Comparison of ENCODE assay signal across 12 mouse cellular contexts in the genomic region with DNA sequence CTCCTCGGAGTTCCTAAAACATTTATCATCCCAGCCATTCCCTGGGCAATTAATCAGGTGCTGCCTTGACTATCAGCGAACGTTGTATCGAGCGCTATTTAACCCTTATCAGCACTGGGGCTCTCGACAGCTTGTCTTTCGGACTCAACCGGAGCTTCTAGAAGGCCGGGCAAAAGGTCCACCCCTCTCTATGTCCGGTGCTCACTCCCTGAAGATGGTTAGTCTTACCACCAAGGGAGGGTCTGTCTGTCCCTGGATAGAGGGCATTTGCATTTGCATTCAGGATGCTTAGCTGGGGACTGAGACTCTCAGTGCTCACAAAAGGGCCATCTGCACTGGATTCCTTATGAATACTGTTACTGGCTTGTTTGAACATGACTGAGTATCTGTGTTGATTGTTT. TPM values are rescaled to one million over a fixed set of nuclear protein-coding genes. Genes with fewer than 3 reads are reported as not detected.
A peak's percentile ranks its signal among the peaks of the same experiment; 100 is the strongest.
DNase-seq lines count a peak whose midpoint lies in the region; ATAC-seq and TF ChIP-seq lines count a peak whose summit lies in the region.
"Had no signal": no experiment of that assay in that cellular context is flagged by ENCODE, and none has a peak within 500 bp of the region (broad histone marks: within the 10 kb centered on the region; RNA-seq: fewer than 3 reads in every experiment).

No protein-coding gene starts in this region.

- DNase-seq in forebrain, embryonic 11.5 days (ENCODE audit: low spot score) = peak; percentile 27
- no peak for DNase-seq in forebrain, postnatal 0 days
- DNase-seq in testis, postnatal 10 days (ENCODE audit: low spot score) = peak; percentile 26
- no peak for DNase-seq in testis, postnatal 14 days (ENCODE audit: low spot score)
- peak; percentile 60 for DNase-seq in mesoderm, embryonic 11.5 days (ENCODE audit: low read depth, low spot score)
- no peak for DNase-seq in spleen, adult 18-20 months
- no peak for DNase-seq in spleen, postnatal 4 days (ENCODE audit: low spot score in 2 of 2)
- DNase-seq: layer of hippocampus, postnatal 36 days; lung, postnatal 10 days had no signal

- H3K4me1 ChIP-seq in forebrain, embryonic 11.5 days (replicated peaks; ENCODE audit: control insufficient read depth, insufficient read depth, low read length) = peaks cover 12% of the 10 kb centered on the region; the same call in 1 of the 2 replicates
- H3K4me1 ChIP-seq in forebrain, postnatal 0 days (ENCODE audit: insufficient read depth) = no peaks in the 10 kb centered on the region
- H3K4me1 ChIP-seq in liver, embryonic 12.5 days = 0 out of 2 replicates have a peak, but pooled peaks cover 3% of the 10 kb centered on the region

- no peaks in the 10 kb centered on the region for H3K36me3 ChIP-seq in forebrain, embryonic 11.5 days (ENCODE audit: control insufficient read depth, insufficient read depth, low read length)
- no peaks in the 10 kb centered on the region for H3K36me3 ChIP-seq in forebrain, postnatal 0 days (ENCODE audit: insufficient read depth)
- no peaks in the 10 kb centered on the region for H3K36me3 ChIP-seq in liver, embryonic 12.5 days
- H3K36me3 ChIP-seq: intestine, embryonic 15.5 days; limb, embryonic 15.5 days had no signal

- no peaks in the 10 kb centered on the region for H3K27me3 ChIP-seq in forebrain, embryonic 11.5 days (ENCODE audit: control insufficient read depth, insufficient read depth, low read length)
- no peaks in the 10 kb centered on the region for H3K27me3 ChIP-seq in forebrain, postnatal 0 days (ENCODE audit: insufficient read depth, low read length)
- H3K27me3 ChIP-seq in liver, embryonic 12.5 days (replicated peaks) = no peaks in the 10 kb centered on the region; the same call in 1 of the 2 replicates
- H3K27me3 ChIP-seq: intestine, embryonic 15.5 days; limb, embryonic 15.5 days had no signal

- no peak overlapping the region for H3K27ac ChIP-seq in forebrain, embryonic 11.5 days (ENCODE audit: low read depth, low read length)
- H3K27ac ChIP-seq in forebrain, postnatal 0 days (ENCODE audit: low read depth, low read length) = no peak overlapping the region
- H3K27ac ChIP-seq in liver, embryonic 12.5 days = no peak overlapping the region
- H3K27ac ChIP-seq: intestine, embryonic 15.5 days; limb, embryonic 15.5 days had no signal

- 0 out of 2 replicates have a peak overlapping the region, but pooled peaks have one; percentile 3 for H3K9ac ChIP-seq in forebrain, embryonic 11.5 days (ENCODE audit: low read length)
- H3K9ac ChIP-seq in forebrain, postnatal 0 days = no peak overlapping the region
- H3K9ac ChIP-seq in liver, embryonic 12.5 days = no peak overlapping the region
- H3K9ac ChIP-seq: intestine, embryonic 15.5 days; limb, embryonic 15.5 days had no signal

- no peak overlapping the region for H3K4me3 ChIP-seq in forebrain, embryonic 11.5 days (ENCODE audit: low read depth, low read length)
- H3K4me3 ChIP-seq in forebrain, postnatal 0 days (ENCODE audit: low read depth, low read length) = no peak overlapping the region
- H3K4me3 ChIP-seq in liver, embryonic 12.5 days = no peak overlapping the region
- H3K4me3 ChIP-seq: intestine, embryonic 15.5 days; limb, embryonic 15.5 days had no signal

- ATAC-seq in forebrain, embryonic 11.5 days (replicated peaks; ENCODE audit: low FRiP score) = 0 out of 2 replicates have a peak, but pooled peaks have one; percentile 36
- ATAC-seq in forebrain, postnatal 0 days = no peak
- ATAC-seq in liver, embryonic 12.5 days = no peak

- WGBS in forebrain, embryonic 11.5 days = 29% methylated on average over 10 of the region's 10 CpGs
- WGBS in forebrain, postnatal 0 days = 22% methylated on average over 10 of the region's 10 CpGs
- WGBS in liver, embryonic 12.5 days (ENCODE audit: insufficient replicate concordance) = 23% methylated on average over 10 of the region's 10 CpGs

- no peaks in the 10 kb centered on the region; the same call in 1 of the 2 replicates for H3K9me3 ChIP-seq in forebrain, embryonic 11.5 days (ENCODE audit: control insufficient read depth, low read length)
- no peaks in the 10 kb centered on the region for H3K9me3 ChIP-seq in forebrain, postnatal 0 days (ENCODE audit: low read length)
- H3K9me3 ChIP-seq in liver, embryonic 12.5 days (replicated peaks) = 0 out of 2 replicates have a peak, but pooled peaks cover 8% of the 10 kb centered on the region
- H3K9me3 ChIP-seq: intestine, embryonic 15.5 days; limb, embryonic 15.5 days had no signal

- TF ChIP-seq CTCF in forebrain, postnatal 0 days (IDR thresholded peaks at IDR 0.05; ENCODE audit: low read depth) = no peak

- H3K4me2 ChIP-seq in forebrain, embryonic 11.5 days (ENCODE audit: low read depth, low read length, severe bottlenecking) = no peak overlapping the region
- H3K4me2 ChIP-seq in forebrain, postnatal 0 days (ENCODE audit: low read depth) = no peak overlapping the region
- H3K4me2 ChIP-seq in liver, embryonic 12.5 days = no peak overlapping the region
- H3K4me2 ChIP-seq: intestine, embryonic 15.5 days; limb, embryonic 15.5 days had no signal

RNA-seq across cellular contexts. Expression of a gene that starts 25.0 kb away (rescaled TPM):
- 9.4 and 10.7 TPM in 2 replicates for polyA plus RNA-seq in forebrain, embryonic 11.5 days (2014; fragmentation: Nextera tagmentation; extraction: Ambion mirVana)
- 34.5 and 37.4 TPM in 2 replicates for total RNA-seq in forebrain, postnatal 0 days (2014; rRNA removed)
- polyA plus RNA-seq in forebrain, postnatal 0 days (2015; fragmentation: Nextera tagmentation; extraction: Ambion mirVana) = 6.1 and 11.0 TPM in 2 replicates
- 4.5 and 4.9 TPM in 2 replicates for polyA plus RNA-seq in liver, embryonic 12.5 days (2016; fragmentation: Nextera tagmentation; extraction: Ambion mirVana)

RNA-seq across cellular contexts. Expression of a gene that starts 59.1 kb away (rescaled TPM):
- polyA plus RNA-seq in forebrain, embryonic 11.5 days (2014; fragmentation: Nextera tagmentation; extraction: Ambion mirVana) = 31.2 and 31.5 TPM in 2 replicates
- 9.5 and 15.1 TPM in 2 replicates for total RNA-seq in forebrain, postnatal 0 days (2014; rRNA removed)
- polyA plus RNA-seq in forebrain, postnatal 0 days (2015; fragmentation: Nextera tagmentation; extraction: Ambion mirVana) = 17.0 TPM in 2 replicates
- 43.6 and 44.5 TPM in 2 replicates for polyA plus RNA-seq in liver, embryonic 12.5 days (2016; fragmentation: Nextera tagmentation; extraction: Ambion mirVana)

Comparison
In these comparisons a context has a peak if more than half of its experiments do, and no peak if none do; other contexts are left out.
1. DNase-seq: peak in forebrain, embryonic 11.5 days (single experiment), testis, postnatal 10 days (single experiment) and mesoderm, embryonic 11.5 days (single experiment); none in forebrain, postnatal 0 days (single experiment), testis, postnatal 14 days (single experiment), spleen, adult 18-20 months (0 of 2) and spleen, postnatal 4 days (0 of 2).